Mouse (Mus musculus) cerebellum, postnatal 10 days (tissue): ENCODE results near the gene Gm10697.
"Not testable (repeated sequence)": the region's sequence is repeated elsewhere in the genome, so short reads cannot be mapped to it uniquely, and the experiment has no call there.

Experiments
- DNase-seq, 2 experiments: peaks; one replicate each; pipeline ENCODE4 v3.0.0; 2021; ENCODE audit warnings: mixed read lengths in 2 of 2

The Gm10697 gene

DNA sequence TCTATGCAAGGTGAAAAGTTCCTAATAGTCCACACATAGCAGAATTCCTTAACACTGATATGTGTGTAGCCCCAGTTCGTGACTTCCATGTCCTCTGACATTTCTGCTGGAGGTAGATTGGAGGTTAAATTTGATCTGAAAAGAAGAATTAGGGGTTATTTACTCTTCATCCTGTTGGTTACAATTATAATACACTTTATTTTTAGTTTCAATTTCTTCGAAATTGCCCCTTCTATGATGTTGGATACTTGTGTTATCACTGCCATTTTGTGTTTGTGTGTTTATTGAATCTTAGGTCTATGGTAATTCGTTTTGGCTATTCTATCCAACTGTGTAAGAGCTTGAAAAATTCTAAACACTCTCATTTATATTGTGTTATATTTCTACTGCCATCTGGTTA is at the start of gene Gm10697:
Gene Gm10697 (minus strand): TSS at position 101 of the 400 bp plus-strand sequence.
- not testable (repeated sequence) for DNase-seq

DNA sequence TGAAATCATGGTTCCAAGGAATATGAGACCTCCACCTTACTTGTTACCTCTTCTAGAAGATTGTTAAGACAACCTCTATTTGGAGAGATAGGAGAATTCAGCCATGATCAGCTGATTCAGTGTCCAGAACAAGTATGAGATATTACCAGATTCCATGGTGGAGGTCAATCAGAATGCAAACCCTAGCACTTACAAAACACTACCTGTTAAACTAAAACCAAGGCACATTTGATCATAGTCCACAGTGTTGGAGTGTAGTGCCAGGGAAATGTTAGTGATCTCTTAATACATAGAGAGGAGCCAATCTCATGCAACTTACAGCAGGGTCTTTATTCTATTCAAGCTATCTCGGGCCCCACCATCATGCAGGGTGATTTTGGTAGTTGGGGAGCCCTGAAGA is 42.6 kb upstream of the Gm10697 start:
- not testable (repeated sequence) for DNase-seq

DNA sequence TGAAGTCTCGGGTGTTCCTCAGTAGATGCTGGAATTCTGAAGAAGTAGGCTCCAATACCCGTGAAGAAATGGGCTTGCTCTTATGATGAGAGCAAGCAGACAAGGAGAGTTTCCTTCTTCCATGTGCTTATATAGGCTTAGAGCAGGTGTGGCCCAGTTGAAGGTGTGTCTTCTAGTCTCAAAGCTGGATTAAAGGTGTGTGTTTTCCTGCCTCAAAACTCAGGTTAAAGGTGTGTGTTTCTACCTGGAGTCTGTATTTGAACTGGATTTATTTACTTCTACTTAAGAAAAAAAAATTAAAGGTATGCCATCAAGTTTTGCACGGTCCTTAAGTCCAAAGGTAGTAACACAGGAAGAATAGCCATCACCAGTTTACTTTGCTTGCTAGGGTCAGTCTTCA is 17.7 kb downstream of the Gm10697 start, which contains the start of gene Gm9125:
Gene Gm9125 (minus strand): TSS at position 101 of the 400 bp plus-strand sequence.
- DNase-seq = not testable (repeated sequence)

DNA sequence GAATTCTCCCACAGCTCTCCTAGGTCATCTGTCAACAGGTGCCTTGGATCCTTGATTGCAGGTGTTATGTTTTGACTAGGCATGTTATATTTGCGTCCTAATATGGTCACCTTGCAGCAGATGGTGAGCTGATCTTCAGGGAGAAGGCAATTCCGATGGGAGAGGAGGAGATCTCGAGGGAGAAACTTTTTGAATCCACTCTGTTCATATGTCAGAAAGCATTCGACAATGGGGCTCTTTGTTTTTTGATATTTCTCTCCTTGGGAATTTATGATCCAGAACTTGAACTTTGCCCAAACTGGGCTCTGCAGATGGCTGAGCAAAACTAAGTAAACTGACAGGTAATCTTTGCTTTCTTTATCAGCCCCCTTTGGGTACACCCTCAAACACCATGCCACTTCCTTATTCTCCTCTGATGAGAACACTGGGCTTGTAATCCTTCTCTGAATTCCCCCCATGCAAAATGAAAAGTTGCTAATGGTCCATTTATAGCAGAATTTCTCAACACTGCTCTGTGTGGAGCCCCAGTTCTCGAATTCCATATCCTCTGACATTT is 22.8 kb downstream of the Gm10697 start:
- DNase-seq = not testable (repeated sequence)

DNA sequence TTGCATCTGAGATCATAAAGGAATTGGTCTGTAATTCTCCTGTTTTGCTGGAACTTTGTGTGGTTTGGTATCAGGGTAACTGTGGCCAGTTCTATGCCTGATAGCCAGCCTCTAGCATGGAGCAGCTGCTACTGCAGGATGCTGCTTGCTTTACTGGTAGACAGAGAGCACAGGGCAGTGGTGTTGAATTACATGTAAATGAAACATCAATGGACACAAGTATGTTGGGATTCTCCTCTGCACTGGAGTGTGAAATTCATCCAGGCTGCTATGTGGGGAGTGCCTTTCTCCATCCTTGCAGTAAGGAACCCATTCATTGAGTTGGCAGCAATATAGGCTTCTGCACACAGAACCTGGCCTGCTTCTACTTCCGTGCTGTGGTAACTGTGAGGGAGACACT is 34.2 kb downstream of the Gm10697 start:
- not testable (repeated sequence) for DNase-seq

DNA sequence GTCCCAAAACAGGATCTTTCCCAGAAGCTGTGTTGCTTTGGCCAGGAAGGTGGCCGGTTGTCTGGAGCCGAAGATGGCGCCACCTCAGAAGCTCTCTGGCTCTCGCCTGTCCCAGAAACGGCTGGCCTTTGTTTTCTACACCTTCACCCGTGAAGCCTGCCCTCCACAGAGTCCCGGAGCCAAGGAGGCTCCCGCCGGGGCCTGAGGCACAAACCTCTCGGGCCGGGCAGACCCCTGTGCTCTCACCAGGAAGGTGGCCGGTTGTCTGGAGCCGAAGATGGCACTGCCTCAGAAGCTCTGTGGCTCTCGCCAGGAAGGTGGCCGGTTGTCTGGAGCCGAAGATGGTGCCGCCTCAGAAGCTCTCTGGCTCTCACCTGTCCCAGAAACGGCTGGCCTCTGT is 38.0 kb downstream of the Gm10697 start:
- DNase-seq = not testable (repeated sequence)
